Mouse (Mus musculus): ENCODE measurements around the gene Arhgap44.

The Arhgap44 gene

GRCm38 (mm10) chr11:65162767-65163120 lies at the start of gene Arhgap44:
Gene Arhgap44 (minus strand): TSS chr11:65162961.
- DNase-seq: peak; percentile 76

DNA sequence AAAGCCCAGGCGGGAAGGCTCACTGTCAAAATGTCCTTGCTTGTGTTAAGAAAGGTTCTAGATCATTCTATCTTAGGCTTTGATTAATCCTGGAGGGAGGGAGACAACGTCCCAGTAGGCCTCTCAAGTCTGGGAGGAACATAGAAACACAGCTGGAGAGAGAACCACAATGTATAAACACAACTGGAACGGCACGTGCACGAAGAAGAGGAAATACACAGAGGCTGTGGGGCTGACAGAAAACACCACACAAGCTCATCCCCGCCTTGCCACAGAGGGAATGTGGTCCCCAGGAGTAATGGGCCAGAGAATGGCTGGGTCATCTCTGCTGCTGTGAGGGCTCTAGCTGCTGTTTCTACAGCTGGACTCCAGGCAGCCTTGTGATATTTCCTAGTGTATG lies 48.9 kb upstream of the Arhgap44 start:
- DNase-seq: peak; percentile 60

DNA sequence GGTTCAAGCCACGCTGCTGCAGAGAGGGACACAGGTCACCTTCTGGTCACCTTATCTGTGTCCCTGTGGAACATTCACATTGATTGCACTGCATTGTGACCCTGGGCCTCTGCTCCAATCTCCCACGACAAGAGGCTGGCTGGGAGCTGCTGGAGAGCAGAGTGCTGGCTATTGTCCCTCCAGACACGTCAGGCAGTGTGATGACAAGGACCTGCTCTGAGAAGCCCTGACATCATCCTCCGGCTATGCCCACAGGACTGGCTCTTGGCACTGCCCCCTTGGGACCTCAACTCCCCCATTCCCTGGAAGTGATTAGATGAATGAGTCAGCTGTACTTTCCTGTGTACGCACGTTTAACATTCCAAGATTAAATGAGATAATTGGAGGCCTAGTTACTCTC lies 46.7 kb upstream of the Arhgap44 start:
- DNase-seq: peak; percentile 32

GRCm38 (mm10) chr11:65205306-65205705 lies 42.5 kb upstream of the Arhgap44 start:
- peak; percentile 45 for DNase-seq

- DNase-seq: no peak
These were observed 41.9 kb upstream of the Arhgap44 start for GRCm38 (mm10) chr11:65204651-65205050.

- DNase-seq: no peak
These were observed 40.3 kb upstream of the Arhgap44 start for GRCm38 (mm10) chr11:65203020-65203419.

DNA sequence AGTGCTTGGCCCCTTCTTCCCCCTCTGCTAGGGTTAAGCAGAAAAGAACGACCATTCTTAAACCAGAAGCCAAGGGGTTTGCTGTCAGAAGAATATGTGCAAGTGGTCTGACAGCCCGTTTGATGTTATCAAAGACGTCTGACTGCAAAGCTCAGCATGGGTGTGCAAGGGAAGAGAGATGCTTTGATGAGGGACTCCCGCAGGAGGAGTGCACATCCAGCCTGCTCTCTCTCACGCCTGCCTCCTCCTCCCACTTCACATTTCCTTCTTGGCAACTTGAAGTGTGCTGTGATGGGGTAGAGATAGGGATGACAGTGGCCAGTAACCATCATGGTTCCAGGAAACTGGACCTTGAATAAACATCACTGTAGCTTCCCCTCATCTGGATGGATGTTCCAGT lies 39.5 kb upstream of the Arhgap44 start:
- peak; percentile 58 for DNase-seq

DNA sequence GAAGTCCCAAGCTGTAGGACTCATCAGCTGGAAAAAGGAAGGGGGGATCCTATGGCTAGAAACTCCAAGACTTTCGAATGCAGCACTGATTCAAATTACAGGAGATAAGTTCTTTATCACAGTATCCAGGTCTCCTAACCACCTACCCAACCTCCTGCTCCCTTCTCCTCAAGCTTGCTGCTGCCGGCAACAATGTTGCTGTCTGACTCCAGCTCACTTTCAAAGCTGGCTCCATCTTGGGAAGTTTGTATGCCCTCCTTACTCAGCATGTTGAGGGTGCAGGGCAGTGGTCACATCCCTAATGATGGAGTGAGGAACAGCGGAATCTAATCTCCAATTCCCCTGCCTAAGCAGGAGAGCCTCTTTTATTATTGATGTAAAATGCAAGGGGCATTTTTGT lies 35.3 kb upstream of the Arhgap44 start:
- no peak for DNase-seq

- peak; percentile 79 for DNase-seq
These were observed 34.5 kb upstream of the Arhgap44 start for GRCm38 (mm10) chr11:65197280-65197679.

DNA sequence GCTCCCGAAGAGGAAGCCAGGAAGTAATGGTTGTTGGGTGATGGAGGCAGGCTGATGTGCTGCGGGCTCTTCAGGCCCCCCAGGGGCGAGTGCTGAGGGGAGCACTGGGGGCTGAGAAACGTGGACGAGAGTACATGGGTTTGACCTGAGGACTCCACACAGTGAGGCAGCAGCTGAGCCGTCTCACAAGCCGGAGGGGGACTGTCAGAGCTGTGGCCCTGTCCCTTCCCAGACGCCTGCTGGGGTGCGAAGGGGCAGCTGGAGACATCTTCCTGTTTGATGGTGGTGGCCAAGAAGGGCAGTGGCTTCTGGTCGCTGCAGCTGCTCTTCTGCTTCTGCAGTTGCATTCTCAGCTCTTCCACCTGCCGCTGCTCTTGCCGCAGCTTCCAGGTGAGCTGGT lies 24.2 kb upstream of the Arhgap44 start:
- DNase-seq: peak; percentile 23

- no peak for DNase-seq
These were observed 22.4 kb upstream of the Arhgap44 start for GRCm38 (mm10) chr11:65185114-65185513.

- peak; percentile 22 for DNase-seq
These were observed 7.5 kb upstream of the Arhgap44 start for GRCm38 (mm10) chr11:65170121-65170750.

DNA sequence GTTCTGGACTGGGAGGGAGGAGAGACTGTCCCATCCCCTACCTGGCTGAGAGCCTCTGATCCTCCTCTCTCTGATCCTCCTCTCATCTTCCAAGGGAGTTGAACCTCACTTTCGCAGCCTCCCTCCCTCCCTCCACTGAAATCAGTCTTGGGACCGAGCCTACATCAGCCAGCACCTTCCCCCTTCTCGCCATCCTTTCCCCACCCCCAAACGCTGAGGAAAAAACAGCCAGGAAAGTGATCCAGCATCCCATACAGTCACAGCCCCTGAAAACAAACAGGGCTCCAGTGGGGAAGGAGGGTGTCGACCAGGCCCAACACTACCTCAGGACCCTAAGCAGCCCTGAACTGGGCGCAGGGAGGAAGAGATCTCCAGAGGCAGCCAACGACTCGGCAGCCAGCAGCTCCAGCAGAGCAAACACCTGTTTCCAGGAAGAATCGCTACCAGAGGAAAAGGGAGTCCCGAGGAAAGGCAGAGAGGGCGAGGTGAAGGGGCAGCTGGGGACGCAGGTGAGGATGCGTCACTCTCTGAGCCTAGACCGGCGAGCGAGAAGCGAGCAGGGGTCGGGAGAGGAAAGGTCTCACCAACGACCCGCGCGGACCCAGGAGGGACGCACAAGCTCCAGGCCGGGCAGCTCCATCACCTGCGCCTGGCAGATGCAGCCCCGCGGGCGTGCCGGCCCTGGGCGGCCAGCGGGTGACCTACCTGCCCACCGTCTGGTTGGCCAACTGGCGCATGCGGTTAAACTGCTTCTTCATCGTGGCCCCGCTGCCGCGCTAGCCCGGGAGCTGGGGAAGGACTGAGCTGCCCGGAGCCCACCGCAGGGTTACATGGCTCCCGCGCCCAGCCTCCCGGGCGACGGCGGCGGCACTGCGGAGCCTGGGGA lies 637 bp downstream of the Arhgap44 start:
- DNase-seq: peak; percentile 11

GRCm38 (mm10) chr11:65160991-65161880 lies 1.5 kb downstream of the Arhgap44 start:
- peak; percentile 59 for DNase-seq

- no peak for DNase-seq
These were observed 3.0 kb downstream of the Arhgap44 start, which contains the start of gene 1700086D15Rik for GRCm38 (mm10) chr11:65159791-65160190. Gene 1700086D15Rik (minus strand): TSS chr11:65159891.

DNA sequence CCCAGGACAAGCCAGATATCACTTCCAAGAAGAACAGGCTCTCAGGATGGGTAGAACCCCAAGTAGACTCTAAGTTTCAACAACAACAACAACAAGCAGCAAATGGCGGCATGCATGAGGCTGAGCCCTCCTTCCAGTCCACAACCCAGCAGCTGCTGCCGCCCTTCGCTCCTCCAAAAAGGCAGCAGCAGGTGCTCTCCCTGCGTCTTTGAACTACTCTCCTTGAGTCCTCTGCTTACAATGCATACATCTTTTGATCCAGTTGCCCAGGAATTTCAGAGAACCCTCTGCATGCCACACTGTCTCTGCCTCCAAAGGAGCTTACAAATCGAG lies 4.1 kb downstream of the Arhgap44 start:
- DNase-seq: no peak

DNA sequence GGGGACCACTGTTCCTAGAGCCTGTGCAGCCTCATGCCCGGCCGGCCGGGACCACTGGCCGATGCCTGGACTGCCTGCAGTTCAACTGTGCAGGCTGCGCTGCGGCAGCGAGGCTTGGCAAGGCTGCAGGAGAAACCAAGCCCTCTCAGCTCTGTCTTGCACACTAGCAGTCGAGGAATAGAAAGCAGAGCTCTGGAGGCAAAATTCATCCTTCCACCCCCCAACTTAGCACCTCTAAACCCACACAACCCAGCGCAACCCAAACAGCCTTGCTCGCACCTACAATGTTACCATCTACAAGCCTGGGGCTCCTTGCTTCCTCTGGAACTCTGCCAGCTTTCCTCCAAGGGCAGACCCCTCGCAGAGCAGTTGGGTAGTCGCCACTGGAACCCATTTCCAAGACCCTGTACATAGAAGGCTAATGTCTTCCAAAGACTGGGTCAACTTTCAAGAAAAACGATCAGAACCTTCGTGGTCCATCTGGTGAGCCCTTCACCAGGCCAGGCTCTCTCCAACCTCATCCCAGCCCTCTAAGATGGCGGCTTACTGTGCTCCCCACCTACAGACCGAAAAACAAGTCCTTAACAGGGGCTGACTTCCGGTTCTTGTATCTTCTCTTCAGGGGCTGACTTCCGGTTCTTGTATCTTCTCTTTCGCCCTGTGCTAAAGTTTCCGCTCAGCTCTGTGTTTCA lies 4.6 kb downstream of the Arhgap44 start:
- DNase-seq: no peak

GRCm38 (mm10) chr11:65153006-65153405 lies 9.8 kb downstream of the Arhgap44 start:
- no peak for DNase-seq

DNA sequence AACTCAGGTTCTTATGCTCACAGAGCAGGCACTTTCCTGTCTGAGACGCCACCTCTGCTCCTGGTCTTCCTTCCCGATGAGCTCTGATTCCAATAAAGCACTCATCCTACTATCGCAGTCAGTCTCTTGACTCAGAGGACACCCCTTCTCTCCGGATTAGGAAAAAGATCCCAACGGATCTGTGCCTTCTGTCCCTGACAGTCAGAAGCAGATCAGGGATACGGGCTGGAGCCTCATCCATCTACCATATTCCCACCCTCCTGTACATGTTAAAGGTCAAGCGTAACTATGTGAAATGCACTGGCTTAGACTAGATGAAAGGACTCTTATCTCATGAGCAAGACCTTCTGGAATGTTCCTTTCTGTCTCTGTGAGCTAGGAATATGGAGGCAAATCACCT lies 14.3 kb downstream of the Arhgap44 start:
- DNase-seq: no peak

GRCm38 (mm10) chr11:65142838-65143417 lies 19.8 kb downstream of the Arhgap44 start:
- DNase-seq: no peak

DNA sequence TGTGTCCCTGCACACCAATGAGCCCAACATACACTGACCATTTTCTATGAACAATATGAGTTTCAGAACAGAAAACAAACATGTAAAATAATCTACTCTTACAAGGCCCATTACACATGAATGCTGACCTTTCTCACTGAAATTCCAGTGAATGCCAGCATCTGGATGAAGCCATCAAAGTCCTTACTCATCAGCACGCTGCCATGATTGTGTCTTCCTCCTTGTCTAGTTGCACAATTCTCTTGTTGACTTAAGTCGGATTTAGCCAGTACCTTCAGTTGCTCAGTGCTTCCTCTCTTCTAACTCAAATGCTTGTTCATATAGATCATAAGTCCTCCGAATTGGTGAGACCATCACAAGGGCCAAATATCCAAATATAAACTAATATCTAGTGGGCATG lies 23.7 kb downstream of the Arhgap44 start:
- no peak for DNase-seq

GRCm38 (mm10) chr11:65137145-65137652 lies 25.6 kb downstream of the Arhgap44 start:
- no peak for DNase-seq
